Mouse (Mus musculus): ENCODE data around the gene Ift81.

Gene Ift81

DNA sequence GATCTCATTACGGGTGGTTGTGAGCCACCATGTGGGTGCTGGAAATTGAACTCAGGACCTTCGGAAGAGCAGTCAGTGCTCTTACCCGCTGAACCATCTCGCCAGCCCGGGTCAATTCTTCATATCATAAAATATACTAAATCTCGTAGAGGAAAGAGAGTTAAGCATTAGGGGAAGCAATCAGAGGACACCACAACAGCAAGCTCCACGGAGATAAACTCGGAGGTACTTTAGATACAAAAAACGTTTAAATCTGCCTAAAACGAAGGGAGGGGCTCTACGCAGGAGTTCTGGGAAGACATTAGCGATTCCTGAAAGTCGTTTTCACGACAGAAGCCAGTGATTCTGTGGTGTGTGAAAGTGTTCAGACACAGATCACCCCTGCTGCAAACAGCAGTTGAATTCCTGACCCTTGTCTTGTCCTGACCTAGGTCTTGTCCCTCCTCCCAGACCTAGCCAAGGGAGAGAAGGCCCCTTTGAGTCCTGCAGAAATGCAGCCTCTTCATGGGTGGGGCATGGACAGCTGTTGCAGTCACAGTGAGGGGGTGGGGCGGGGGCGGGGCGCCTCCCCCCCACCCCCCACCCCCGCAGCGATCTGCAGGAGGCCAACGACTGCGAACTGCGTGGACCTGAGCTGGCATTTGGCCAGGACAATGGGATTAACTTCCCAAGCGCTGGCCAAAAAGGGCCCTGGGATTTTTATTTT lies 100.7 kb downstream of the Ift81 start:
- peak; percentile 44 for DNase-seq

DNA sequence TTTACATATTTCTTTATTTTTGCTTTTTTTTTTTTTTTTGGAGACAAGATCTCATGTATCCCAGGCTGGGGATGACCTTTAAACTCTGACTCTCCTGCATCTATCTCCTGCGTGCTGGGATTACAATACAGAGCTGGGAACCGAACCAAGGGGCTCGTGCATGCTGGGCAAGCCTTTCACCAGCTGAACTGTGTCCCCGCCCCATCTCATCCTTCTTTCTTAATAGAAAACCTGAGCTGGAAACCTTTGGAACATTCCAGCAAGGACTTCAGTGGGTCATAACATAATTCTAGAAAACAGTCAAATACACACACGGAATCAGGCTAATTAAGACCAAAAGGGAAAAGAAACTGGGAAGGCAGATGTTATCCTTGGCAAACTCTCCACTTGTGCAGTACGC lies 102.3 kb downstream of the Ift81 start:
- peak; percentile 77 for DNase-seq

DNA sequence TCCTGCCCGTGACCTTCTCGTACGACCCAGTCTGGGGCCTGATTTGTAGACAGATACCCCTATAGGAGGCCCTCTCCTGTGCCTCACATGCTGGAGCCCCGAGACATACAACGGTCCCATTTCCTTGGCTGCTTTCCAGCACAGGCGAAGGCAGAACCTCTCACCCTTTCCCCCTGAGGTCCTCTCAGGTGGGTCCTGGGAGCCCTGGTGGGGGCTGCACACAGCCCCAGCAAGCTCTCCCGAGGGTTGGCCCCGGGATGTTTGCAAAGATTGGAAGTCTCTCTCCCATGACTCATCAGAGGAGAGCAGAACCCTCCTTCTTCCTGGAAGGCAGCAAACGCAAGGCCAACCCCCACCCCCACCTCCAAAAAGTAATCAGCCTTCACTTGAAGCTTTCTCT lies 102.9 kb downstream of the Ift81 start:
- no peak for DNase-seq

DNA sequence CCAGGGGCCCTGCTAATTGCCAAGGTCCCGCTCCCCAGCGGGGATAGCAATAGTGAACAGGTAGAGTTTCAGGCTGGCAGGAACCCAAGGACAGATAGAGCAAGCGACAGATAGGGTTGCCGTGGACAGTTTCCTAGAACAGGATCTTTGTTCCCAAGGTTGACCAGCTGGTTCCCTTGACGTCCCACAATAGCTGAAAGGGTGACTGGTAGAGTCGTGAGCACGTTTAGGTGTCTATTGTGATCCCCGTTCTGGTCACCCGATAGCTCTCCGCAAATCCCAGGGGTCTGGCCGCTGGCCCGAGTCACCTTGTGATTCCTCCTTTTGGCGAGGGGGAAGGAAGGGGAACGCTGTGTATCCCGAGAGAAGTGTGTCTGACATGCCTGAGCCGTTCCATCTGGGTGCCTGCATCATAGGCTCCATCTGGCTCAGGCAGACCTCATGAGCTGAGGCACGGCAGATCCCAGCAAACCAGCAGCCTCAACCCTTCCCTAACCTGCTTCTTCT lies 103.6 kb downstream of the Ift81 start:
- no peak for DNase-seq

DNA sequence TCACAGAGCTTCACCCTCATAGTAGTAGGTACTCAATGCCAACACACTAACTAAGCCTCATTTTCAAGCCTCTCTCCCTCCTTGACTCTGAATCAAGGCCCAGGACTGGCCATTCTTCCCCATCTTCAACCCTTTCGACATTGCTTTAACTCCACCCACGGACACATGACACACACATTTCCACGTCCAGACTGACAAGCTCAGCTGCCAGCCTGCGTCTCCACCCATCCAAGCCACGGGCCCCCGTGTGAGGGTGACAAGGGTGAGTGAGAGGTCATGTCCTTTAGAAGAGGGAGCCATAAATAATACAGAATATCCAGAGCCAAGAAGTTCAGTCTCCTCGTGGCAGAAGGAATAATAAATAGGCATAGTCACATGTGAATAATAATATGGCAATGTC lies 104.7 kb downstream of the Ift81 start:
- DNase-seq = no peak

DNA sequence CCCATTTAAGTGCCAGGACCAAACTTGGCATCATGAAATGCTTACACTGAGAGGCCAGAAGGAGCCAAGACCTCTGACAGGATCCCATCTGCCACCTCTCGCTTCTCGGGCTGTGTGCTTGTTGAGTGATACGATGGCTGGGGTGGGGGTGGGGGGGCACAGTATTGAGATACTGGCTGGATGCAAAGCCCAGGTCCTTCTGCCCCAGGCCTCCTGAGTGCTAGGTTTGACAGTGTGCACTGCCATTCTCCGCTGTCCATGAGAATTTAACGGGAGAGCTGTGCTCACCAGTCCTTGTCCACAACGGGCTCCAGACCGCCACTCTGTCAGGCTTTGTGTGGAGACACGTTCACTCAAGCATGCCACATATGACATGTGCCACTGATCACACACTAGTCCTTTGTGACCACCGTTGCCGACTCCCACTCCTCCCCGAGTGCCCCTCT lies 105.4 kb downstream of the Ift81 start:
- no peak for DNase-seq

DNA sequence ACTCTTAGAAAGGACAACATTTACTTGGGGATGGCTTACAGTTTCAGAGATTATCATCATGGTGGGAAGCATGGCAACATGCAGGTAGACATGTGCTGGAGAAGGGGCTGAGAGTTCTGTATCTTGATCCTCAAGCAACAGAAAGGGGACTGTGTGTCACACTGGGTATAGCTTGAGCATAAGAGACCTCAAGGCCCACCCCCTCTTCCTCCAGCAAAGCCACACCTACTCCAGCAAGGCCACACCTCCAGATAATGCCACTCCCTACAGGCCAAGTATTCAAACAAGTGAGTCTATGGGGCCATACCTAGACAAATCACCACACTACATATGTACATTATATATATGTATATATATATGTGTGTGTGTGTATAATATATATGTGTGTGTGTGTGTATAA lies 106.9 kb downstream of the Ift81 start:
- no peak for DNase-seq

DNA sequence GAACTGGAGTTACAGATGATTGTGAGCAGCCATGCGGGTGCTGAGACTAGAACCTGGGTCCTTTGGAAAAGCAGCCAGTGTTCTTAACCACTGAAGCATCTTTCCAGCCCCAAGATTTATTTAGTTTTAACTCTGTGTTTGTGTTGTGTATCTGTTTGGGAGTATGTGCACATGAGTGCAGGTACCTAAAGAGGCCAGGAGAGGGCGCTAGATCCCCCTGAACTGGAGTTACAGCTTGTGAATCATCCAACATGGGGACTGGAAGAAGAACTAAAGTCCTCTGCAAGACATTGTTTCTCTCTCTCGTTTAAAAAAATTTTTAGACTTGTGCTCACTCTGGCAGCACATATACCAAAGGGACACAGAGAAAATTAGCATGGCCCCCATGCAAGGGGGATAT lies 107.9 kb downstream of the Ift81 start:
- DNase-seq = no peak

DNA sequence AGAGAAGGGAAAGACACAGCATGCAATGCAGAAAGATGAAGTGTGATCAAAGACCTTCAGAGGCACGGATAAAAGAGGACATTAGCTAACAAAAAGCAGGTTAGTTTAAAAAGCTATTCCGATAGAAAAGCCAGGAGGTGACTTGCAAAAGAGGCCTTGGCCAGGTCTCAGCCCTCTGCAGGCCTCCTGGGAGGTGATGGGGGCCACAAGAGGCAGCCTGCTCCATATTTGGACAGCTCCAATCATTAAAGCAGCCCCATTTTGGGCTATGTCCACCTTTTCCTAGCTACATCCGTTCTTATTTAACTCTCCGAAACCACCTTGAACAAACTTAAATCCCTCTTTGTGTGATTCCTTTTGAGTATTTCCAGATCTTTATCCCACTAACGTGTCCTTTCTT lies 108.8 kb downstream of the Ift81 start:
- DNase-seq = no peak

DNA sequence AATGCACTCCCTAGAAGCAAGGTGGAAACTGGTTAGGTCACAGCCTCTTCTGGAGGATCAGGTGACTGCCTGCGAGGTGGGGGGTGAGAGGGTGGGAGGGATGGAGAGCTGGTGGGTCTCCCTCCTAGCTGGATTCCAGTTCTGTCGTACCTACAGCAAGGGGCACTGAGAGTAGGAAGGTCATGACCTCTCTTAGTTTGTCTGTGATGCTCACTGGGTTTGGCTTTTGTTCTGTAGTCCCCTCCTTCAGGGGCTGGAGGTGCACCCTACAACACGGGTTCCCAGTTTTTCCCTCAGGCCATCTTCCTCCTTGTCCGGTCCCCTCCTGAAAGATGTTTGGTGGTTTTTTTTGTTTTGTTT lies 110.6 kb downstream of the Ift81 start:
- no peak for DNase-seq

DNA sequence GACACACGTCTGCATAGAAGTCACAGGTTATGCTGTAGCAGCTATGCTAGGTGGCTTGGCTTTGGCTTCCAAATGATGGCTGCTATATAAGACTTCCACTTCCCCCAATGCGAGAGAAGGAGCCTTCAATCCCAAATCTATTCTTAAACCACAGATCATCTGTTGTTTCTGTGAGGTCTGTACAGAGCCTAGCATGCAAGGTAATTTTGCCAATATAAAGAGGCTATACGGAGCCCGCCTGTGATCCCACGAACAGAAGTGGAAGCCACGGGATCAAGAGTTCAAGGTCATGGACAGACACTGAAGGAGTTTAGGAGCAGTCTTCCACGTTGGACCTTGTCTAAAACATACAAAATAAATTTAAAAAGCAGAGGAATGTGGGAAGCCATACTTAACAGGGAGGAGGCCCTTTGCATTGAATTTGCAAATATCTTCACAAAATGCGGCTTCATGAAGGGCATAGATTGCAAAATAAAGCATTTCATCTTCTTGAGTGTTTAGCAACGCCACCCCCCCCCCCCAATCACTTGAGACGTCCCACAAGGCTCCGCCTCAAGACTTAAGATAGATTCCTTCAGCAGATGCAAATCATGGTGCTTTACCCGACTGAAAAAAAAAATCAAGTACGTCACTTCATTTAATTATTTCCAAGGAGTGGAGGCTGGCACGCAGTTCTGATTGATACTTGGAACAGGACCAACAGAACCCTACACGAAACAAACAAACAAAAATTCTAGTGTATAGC lies 111.1 kb downstream of the Ift81 start:
- DNase-seq = no peak

DNA sequence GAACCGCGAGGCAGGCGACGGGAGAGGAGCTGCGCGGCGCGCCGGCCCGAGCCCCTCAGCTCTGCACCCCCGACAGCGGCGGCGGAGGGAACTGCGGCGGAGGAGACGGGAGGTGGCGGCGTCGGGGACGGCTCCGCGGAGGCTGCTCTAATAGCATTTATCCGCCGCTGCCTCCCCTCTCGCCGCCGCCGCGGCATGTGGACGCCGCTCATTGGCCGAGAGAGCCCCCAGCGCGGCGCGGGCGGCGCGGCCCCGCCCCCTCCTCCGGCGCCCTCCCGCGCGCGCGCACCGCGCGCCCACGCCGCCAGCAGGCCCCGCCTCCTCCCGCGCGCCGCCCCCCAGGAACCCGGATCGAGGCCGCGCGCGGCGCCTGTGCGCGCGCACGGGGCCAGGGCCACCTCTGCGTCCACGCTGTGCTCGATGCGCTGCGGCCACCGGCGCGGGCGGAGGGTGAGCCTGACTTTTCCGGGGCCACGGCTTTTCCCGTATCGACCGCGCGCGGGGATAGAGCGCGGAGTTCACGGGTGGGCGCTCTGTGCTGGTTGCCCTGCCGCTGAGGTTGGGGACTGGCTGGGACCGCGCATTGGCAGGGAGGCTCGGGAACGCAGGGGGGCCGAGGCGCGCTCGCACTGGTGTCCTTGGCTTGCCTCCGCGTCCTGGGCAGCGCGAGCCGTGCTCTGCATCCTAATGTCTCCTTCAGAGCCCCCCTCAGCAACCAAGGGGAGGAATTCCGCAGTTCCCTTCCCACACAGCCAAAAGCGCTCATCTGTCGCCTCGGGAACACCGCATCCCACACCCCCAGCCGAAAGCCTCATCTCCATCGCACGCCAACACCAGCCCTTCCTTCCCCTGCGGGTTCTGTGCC lies 112.0 kb downstream of the Ift81 start, which contains the start of gene Atp2a2:
TSS of gene Atp2a2 (minus strand) at position 149 of the 865 bp plus-strand sequence.
- peak; percentile 92 for DNase-seq

DNA sequence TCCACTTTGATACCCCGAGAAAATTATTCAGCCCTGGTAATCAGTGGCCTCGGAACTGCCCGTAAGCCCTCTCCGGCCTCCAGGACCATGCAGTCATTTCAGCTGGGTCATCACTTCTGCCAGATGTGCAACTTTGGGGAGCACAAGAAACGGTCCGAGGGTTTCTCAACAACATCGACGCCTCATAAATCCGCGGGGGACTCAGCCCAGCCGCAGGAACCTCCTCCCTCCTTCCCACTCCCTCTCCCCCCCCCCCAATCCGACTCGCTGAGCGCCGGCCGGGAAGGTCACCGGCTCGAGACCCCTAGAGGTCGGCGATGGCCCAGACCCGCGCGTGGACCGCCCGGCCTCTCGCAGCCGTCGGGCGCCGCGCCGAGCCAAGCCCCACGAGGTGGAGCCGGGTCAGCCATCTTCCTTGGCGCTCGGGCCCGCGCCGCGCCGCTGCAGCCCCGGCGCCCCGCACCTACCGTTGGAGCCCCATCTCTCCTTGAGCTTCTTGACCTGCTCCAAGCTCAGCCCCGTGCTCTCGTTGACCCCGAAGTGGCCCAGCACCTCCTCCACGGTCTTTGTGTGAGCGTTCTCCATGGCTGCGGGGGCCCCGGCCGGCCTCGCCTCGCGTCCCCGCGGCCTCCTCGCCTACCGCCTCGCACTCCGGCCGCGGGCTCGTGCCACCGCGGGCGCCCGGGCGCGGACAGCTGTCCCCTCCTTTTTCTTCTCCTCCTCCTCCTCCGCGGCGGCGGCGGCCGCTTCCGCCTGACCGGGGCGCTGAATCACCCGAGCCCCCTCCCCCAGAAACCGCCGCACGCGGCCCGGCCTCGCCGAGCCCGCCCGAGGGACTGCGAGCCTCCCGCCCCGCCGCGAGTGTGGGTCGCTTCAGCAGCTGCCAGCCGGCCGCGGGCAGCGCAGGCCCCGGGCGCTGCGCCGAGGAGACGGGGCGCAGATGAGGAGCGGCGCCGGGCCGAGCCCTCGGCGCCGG lies 112.9 kb downstream of the Ift81 start:
- peak; percentile 57 for DNase-seq

DNA sequence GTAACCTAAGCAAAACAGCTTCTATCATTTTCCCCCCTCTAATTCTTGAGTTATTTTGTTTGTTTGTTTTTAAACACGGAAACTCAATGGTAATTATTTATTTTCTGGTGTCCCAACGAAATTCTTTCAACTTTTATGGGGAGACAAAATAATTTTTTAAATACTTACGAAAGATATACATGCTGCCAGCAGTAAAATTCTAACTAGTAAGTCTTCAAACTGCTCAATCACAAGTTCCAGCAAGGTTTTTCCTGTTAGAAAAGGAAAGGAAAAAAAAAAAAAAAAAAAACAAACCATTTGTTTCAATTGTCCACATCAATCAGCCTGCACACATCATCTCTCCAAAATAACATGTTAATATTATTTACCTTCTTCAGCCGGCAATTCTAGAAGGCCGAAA lies 113.8 kb downstream of the Ift81 start:
- no peak for DNase-seq
